Mouse (Mus musculus) lung, postnatal 36 days (tissue): ENCODE results near the gene Myom1.
"Not testable (repeated sequence)": the region's sequence is repeated elsewhere in the genome, so short reads cannot be mapped to it uniquely, and the experiment has no call there.

ENCODE experiments used
- DNase-seq: peaks from one replicate; pipeline ENCODE4 v3.0.0; 2022; ENCODE audit warnings: mixed read lengths

Myom1 gene

DNA sequence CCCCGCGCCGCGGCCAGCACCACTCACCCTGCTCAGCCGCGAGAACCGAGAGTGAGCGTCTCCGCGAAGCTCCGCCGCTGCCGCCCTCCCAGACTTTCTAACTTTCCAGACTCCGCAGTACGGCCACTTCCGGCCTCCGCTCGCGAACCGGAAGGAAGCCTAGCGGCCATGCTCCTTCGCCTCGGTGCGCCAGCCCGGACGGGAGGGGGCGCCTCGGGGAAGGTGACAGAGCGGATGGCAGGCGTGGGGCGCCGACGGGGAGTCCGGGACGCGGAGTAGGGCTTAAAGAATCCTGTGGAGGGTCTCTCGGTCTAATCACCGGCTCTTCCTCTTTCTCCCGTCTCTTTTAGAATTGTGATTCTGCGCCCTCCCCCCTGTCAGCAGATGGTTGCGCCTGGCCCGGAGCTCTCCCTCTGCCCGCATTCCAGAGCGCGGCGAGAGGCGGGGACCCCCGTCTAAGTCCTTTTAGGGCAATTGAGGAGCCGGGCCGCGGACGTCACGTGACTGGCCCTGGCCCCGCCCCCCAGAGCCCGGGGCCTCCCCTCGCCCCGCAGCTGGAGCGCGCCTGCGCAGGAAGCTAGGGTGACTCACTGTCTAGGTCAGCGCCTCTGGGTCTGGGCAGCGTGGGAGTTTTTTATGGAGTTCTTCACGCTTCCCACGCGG lies at the start of gene Myom1:
Myom1 (plus strand) TSS at position 553 of the 663 bp plus-strand sequence.
- peak; percentile 99 for DNase-seq

GRCm38 (mm10) chr17:70963546-70963945 lies 38.9 kb upstream of the Myom1 start:
- DNase-seq: peak; percentile 96

- no peak for DNase-seq
These were observed 37.2 kb upstream of the Myom1 start for GRCm38 (mm10) chr17:70965281-70965680.

DNA sequence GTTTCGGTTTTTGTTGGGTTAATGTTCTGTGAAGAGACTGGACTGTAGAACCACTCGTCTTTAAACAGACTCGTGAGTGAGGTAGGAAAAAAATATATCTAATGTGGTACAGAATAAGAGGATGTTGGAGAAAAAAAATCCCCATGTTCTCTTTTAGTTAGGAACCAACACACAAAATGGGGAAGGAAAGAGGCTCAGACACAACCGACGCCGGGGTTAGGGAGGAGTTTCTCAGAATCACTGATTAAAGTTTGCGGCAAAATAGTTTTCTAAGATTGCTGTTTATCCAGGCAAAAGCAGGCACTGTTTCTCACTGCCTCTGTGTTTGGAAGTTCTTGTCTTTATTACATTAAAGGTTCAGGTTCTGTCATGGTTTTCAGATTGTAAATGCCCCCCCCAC lies 36.3 kb upstream of the Myom1 start:
- DNase-seq: no peak

DNA sequence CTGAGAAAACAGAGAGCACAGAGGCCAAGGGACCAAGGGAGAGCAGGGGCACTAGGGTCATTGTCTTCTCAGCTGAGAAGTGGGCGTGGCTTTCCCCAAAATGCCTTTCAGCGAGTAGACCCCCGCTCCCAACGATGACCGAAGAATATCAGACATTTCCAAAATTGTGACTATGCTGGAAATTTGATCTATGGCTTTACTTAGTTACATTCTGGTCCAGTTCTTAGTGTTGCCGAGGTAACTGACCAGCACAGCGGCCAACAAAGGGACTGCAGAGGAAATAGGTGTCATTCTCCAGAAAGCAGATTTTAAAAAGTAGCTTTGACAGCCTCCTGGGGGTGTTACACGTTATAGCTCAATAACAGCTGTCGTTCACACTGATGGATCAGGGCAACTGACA lies 35.2 kb upstream of the Myom1 start:
- DNase-seq: no peak

GRCm38 (mm10) chr17:70967646-70968045 lies 34.8 kb upstream of the Myom1 start:
- no peak for DNase-seq

GRCm38 (mm10) chr17:70968606-70969191 lies 33.7 kb upstream of the Myom1 start:
- DNase-seq: no peak

- no peak for DNase-seq
These were observed 31.2 kb upstream of the Myom1 start for GRCm38 (mm10) chr17:70971206-70971605.

DNA sequence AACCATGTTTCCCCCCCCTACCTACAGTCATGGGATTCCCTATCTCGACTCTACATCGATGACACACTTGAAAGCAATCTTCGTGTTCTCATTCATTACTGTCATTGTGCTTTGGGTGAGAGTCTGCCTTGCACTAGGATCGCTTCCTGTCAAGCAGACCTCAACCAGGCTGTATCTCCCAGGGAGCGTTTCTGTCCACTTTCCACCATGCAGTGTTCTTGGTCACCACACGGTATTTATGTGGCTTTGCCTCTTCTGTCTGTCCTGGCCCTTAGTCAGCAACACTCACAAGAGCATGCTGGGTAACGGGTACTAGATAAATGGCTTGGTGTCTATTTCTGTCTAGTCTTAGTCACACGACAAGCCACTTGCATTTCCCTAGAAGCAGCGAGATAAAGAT lies 29.0 kb upstream of the Myom1 start:
- DNase-seq: no peak

- DNase-seq: not testable (repeated sequence)
These were observed 28.4 kb upstream of the Myom1 start for GRCm38 (mm10) chr17:70974065-70974464.

DNA sequence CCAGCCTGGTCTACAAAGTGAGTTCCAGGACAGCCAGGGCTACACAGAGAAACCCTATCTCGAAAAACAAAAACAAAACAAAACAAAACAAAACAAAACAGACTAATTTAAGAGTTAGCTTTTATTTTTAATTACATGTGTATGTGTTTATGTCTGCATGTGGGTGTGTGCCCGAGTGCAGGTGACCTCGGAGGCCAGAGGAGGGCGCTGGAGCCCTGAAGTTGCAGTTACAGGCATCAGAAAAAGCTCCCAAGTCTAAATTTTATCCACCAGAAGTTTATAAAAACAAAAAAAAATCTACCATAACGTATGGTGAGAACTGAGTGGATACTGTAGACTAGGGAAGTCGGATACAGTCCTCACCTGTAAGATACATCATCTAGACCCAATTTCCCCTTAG lies 24.6 kb upstream of the Myom1 start:
- no peak for DNase-seq

- DNase-seq: peak; percentile 83
These were observed 22.8 kb upstream of the Myom1 start for GRCm38 (mm10) chr17:70979345-70980223.

GRCm38 (mm10) chr17:70985501-70986354 lies 16.7 kb upstream of the Myom1 start:
- DNase-seq: no peak

DNA sequence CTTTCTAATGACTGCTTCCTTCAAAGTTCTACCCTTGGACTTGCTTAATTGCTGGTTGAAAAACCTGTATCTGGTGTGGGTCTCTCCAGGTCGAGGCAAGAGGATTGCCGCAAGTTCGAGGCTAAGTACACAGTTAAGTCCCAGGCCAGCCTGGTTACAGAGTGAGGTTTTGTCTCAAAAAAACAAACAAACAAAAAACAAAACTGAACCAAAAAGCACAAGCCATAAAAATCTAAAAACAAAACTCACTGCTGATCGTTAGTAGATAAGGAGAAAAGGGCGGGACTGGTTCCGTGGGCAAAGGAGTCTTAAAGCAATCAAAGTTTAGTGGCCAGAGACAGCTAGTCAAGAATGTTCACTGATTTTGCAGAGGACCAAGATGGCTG lies 16.1 kb upstream of the Myom1 start:
- no peak for DNase-seq

- no peak for DNase-seq
These were observed 15.4 kb upstream of the Myom1 start for GRCm38 (mm10) chr17:70986831-70987660.

- no peak for DNase-seq
These were observed 14.1 kb upstream of the Myom1 start for GRCm38 (mm10) chr17:70988337-70988767.

GRCm38 (mm10) chr17:70989430-70989829 lies 13.0 kb upstream of the Myom1 start:
- no peak for DNase-seq

DNA sequence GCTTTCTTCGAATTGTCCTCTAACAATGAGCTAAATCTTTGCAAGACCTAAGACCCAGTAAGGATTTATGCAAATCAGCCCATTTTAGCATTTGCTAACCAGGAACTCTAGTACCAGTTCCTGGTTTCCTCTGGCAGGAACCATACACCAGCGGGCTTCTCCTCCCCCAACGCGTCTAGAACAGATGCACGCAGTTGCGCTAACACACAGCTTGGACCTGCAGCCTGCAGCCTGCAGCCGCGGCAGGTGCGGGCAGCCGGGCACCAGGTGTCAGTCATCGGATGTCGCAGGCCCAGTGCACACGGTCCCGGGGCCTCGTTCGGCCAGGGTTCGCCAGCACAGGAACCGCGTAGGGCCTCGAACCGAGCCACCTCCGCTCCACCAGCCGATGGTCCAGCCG lies 12.4 kb upstream of the Myom1 start:
- peak; percentile 69 for DNase-seq

DNA sequence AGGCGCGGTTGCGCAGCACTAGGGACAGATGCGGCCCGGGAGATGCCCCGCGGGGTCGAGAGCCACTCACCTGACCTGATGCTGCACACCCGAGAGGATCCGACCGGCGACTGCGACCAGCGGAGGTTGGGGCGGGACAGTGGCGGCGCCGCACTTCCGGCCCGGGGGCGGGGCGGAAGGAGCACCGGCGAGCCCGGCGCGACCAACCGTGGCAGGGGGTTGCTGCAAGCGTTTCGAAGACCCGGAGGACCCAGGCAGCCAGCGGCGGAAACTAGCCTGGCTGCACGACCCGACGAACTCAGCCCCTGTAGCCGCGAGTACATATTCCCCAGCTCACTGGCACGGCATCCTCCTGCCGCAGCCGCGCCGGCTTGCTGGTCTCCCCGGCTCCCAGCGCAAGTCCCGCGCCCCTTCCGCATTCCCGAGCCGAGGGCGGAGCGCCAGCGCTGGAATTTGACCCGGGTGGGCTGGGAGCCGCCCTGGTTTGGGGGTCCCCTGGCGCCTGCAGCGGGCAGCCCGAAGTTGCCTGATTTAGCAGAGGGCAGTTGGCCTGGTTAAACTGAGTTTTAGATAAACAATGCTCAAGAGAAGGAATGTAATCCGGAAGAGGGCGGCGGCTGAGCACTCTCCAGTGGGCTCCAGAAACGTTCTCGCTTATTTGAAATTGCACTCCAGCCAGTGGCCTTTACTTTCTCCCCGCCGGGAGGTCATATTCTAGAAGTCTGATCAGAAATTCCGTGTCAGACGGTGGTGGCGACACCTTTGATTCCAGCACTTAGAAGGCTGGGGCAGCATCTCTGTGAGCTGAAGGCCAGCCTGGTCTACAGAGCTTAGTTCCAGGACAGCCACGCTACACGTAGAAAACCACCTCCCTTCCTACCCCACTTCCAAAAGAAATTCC lies 11.8 kb upstream of the Myom1 start:
- DNase-seq: peak; percentile 89

DNA sequence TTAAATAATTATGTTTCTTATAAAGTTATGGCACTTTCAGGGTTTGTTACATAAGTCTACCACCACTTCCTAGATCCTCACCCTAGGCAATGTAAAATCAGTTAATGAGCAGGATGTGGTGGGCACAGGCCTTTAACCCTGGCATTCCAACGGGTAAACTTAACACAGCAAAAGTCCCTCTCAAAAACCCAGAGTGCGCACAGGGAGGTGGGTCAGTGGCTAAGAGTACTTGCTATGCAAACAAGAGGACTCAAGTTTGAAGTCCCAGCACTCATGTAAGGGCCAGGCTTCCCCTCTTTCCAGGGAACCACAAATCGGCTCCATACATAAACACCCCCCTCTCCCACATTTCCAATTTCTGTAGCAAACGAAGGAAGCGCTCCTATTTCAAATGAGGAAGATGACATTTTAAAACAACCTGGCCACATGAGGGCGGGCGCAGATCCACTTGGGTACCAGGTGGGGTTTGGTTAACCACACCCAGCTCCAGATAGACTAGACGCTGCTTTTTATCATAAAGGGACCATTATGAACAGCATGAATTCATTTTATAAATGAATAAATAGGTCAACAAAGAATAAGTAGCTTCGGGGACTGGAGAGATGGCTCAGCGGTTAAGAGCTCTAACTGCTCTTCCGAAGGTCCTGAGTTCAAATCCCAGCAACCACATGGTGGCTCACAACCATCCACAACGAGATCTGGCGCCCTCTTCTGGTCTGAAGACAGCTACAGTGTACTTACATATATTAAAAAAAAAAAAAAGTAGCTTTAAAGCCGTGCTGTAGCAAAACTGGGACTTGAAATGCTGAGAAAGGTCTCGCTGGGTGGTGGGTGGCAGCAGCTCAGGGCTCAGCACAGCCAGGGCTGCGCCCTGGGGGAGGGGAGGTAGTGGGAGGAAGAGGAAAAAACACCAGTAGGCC lies 10.5 kb upstream of the Myom1 start:
- DNase-seq: peak; percentile 72
